Mouse (Mus musculus) megakaryocyte, adult 5-6 weeks (primary cell): ENCODE measurements at regions not wholly inside any gene's neighbourhood (a gene's known extent, or its start where the extent isn't known, plus 50 kb on each side); places are given as distances from the start of the nearest gene placed in this dataset.
A peak's percentile ranks its signal among the peaks of the same experiment; 100 is the strongest.

Source experiments
- ATAC-seq: 2 replicates; pipeline ENCODE4 v1.8.0; 2016; ENCODE audit warnings: mild to moderate bottlenecking, inconsistent platforms; ENCODE audit not compliant: poor library complexity, severe bottlenecking

GRCm38 (mm10) chr4:98201102-98201501, 182.0 kb downstream of the Tm2d1 start:
- ATAC-seq, result no peak

- no peak for ATAC-seq
These were observed 182.4 kb downstream of the Tm2d1 start for GRCm38 (mm10) chr4:98200701-98201100.

GRCm38 (mm10) chr4:98190318-98190717, 192.8 kb downstream of the Tm2d1 start:
- ATAC-seq, result no peak

- ATAC-seq, result no peak
These were observed 193.2 kb downstream of the Tm2d1 start for GRCm38 (mm10) chr4:98189894-98190293.

- ATAC-seq, result peak; percentile 87
These were observed 194.2 kb downstream of the Tm2d1 start for GRCm38 (mm10) chr4:98188944-98189343.

- no peak for ATAC-seq
These were observed 196.1 kb downstream of the Tm2d1 start for GRCm38 (mm10) chr4:98187038-98187437.

- no peak for ATAC-seq
These were observed 201.1 kb downstream of the Tm2d1 start for GRCm38 (mm10) chr4:98182053-98182355.

- ATAC-seq, result no peak
These were observed 201.7 kb downstream of the Tm2d1 start for GRCm38 (mm10) chr4:98181185-98182052.

- ATAC-seq, result no peak
These were observed 202.8 kb downstream of the Tm2d1 start for GRCm38 (mm10) chr4:98180336-98180735.
